Mouse (Mus musculus) ES-Bruce4 (cell line): ENCODE results near the gene Ugt1a6b.
"Not testable (repeated sequence)": the region's sequence is repeated elsewhere in the genome, so short reads cannot be mapped to it uniquely, and the experiment has no call there.

Experiments
- CTCF ChIP-seq: IDR thresholded peaks from one replicate; pipeline ENCODE4 v1.8.1; 2011; ENCODE audit warnings: low read depth, low read length
- POLR2A ChIP-seq: IDR thresholded peaks from one replicate; pipeline ENCODE4 v1.8.1; 2011; ENCODE audit warnings: low read length; ENCODE audit not compliant: insufficient read depth

GRCm38 (mm10) chr1:88223011-88223515 lies 120.0 kb downstream of the Ugt1a6b start:
- not testable (repeated sequence) for TF ChIP-seq POLR2A, CTCF
